Mouse (Mus musculus): ENCODE data around the gene Aloxe3. TPM values are rescaled to one million over a fixed set of nuclear protein-coding genes. Genes with fewer than 3 reads are reported as not detected.

The Aloxe3 gene
- polyA plus RNA-seq, 1 experiment from 2014 or later = 0.37 TPM

- Histone ChIP-seq H3K4me2 (no peak overlapping the region), H3K9ac (ENCODE audit: low read depth, low read length) (no peak overlapping the region), H3K36me3 (ENCODE audit: control insufficient read depth, insufficient read depth, low read length) (peaks cover 33% of the 10 kb centered on the region), H3K4me3 (ENCODE audit: low read depth, low read length) (no peak overlapping the region), H3K4me1 (ENCODE audit: control insufficient read depth, insufficient read depth, low read length) (peaks cover 11% of the 10 kb centered on the region), H3K9me3 (replicated peaks; ENCODE audit: control insufficient read depth, low read length) (no peaks in the 10 kb centered on the region), H3K27me3 (ENCODE audit: control insufficient read depth, insufficient read depth, low read length) (0 out of 2 replicates have a peak, but pooled peaks cover 2% of the 10 kb centered on the region), H3K27ac (ENCODE audit: low read depth, low read length) (no peak overlapping the region)
- ATAC-seq (replicated peaks; ENCODE audit: insufficient number of reproducible peaks, low FRiP score, low TSS enrichment) = no peak
- 88% methylated on average over 9 of the region's 9 CpGs for WGBS (ENCODE audit: insufficient replicate concordance)
Observed at GRCm38 (mm10) chr11:69108223-69108622, 17.5 kb upstream of the Aloxe3 start.

- no peak overlapping the region for H3K4me2 ChIP-seq
- ATAC-seq (replicated peaks; ENCODE audit: insufficient number of reproducible peaks, low FRiP score, low TSS enrichment) = no peak
Observed at GRCm38 (mm10) chr11:69109032-69109900, 16.4 kb upstream of the Aloxe3 start.

GRCm38 (mm10) chr11:69110319-69111046 is 15.2 kb upstream of the Aloxe3 start:
- Histone ChIP-seq H3K27ac (ENCODE audit: low read depth, low read length) (peak overlapping the region; percentile 74), H3K4me3 (ENCODE audit: low read depth, low read length) (peak overlapping the region; percentile 54), H3K9me3 (replicated peaks; ENCODE audit: control insufficient read depth, low read length) (no peaks in the 10 kb centered on the region), H3K4me2 (peak overlapping the region; percentile 72), H3K36me3 (ENCODE audit: control insufficient read depth, insufficient read depth, low read length) (peaks cover 18% of the 10 kb centered on the region), H3K27me3 (ENCODE audit: control insufficient read depth, insufficient read depth, low read length) (0 out of 2 replicates have a peak, but pooled peaks cover 2% of the 10 kb centered on the region), H3K9ac (ENCODE audit: low read depth, low read length) (peak overlapping the region; percentile 75), H3K4me1 (ENCODE audit: control insufficient read depth, insufficient read depth, low read length) (peaks cover 11% of the 10 kb centered on the region)
- peak; percentile 71 for ATAC-seq (replicated peaks; ENCODE audit: insufficient number of reproducible peaks, low FRiP score, low TSS enrichment)
- under 1% methylated on average over 30 of the region's 30 CpGs for WGBS (ENCODE audit: insufficient replicate concordance)

More at GRCm38 (mm10) chr11:69109032-69109900, 16.4 kb upstream of the Aloxe3 start:
- no peak overlapping the region for H3K9ac ChIP-seq (ENCODE audit: low read depth, low read length)
- no peak overlapping the region for H3K27ac ChIP-seq (ENCODE audit: low read depth, low read length)
- H3K4me3 ChIP-seq (ENCODE audit: low read depth, low read length) = no peak overlapping the region
- 78% methylated on average over 13 of the region's 13 CpGs for WGBS (ENCODE audit: insufficient replicate concordance)
- H3K36me3 ChIP-seq (ENCODE audit: control insufficient read depth, insufficient read depth, low read length) = peaks cover 23% of the 10 kb centered on the region
- H3K9me3 ChIP-seq (replicated peaks; ENCODE audit: control insufficient read depth, low read length) = no peaks in the 10 kb centered on the region
- 0 out of 2 replicates have a peak, but pooled peaks cover 2% of the 10 kb centered on the region for H3K27me3 ChIP-seq (ENCODE audit: control insufficient read depth, insufficient read depth, low read length)
- peaks cover 11% of the 10 kb centered on the region for H3K4me1 ChIP-seq (ENCODE audit: control insufficient read depth, insufficient read depth, low read length)

GRCm38 (mm10) chr11:69111051-69111810 is 14.5 kb upstream of the Aloxe3 start:
- Histone ChIP-seq H3K4me2 (peak overlapping the region; percentile 72), H3K27ac (ENCODE audit: low read depth, low read length) (peak overlapping the region; percentile 74), H3K9ac (ENCODE audit: low read depth, low read length) (peak overlapping the region; percentile 75), H3K4me3 (ENCODE audit: low read depth, low read length) (peak overlapping the region; percentile 54), H3K4me1 (ENCODE audit: control insufficient read depth, insufficient read depth, low read length) (peaks cover 11% of the 10 kb centered on the region), H3K9me3 (replicated peaks; ENCODE audit: control insufficient read depth, low read length) (no peaks in the 10 kb centered on the region), H3K27me3 (ENCODE audit: control insufficient read depth, insufficient read depth, low read length) (0 out of 2 replicates have a peak, but pooled peaks cover 2% of the 10 kb centered on the region), H3K36me3 (ENCODE audit: control insufficient read depth, insufficient read depth, low read length) (peaks cover 11% of the 10 kb centered on the region)
- ATAC-seq (replicated peaks; ENCODE audit: insufficient number of reproducible peaks, low FRiP score, low TSS enrichment) = no peak
- WGBS (ENCODE audit: insufficient replicate concordance) = 3% methylated on average over 21 of the region's 21 CpGs

- no peak for ATAC-seq (replicated peaks; ENCODE audit: insufficient number of reproducible peaks, low FRiP score, low TSS enrichment)
- Histone ChIP-seq H3K27ac (ENCODE audit: low read depth, low read length) (peak overlapping the region; percentile 74; the same call in 1 of the 2 replicates), H3K36me3 (ENCODE audit: control insufficient read depth, insufficient read depth, low read length) (peaks cover 9% of the 10 kb centered on the region), H3K9ac (ENCODE audit: low read depth, low read length) (peak overlapping the region; percentile 75; the same call in 1 of the 2 replicates), H3K27me3 (ENCODE audit: control insufficient read depth, insufficient read depth, low read length) (0 out of 2 replicates have a peak, but pooled peaks cover 2% of the 10 kb centered on the region), H3K4me1 (ENCODE audit: control insufficient read depth, insufficient read depth, low read length) (peaks cover 11% of the 10 kb centered on the region), H3K9me3 (replicated peaks; ENCODE audit: control insufficient read depth, low read length) (no peaks in the 10 kb centered on the region), H3K4me3 (ENCODE audit: low read depth, low read length) (peak overlapping the region; percentile 10; the same call in 1 of the 2 replicates), H3K4me2 (peak overlapping the region; percentile 72)
- WGBS (ENCODE audit: insufficient replicate concordance) = 49% methylated on average over 4 of the region's 4 CpGs
Observed at GRCm38 (mm10) chr11:69111865-69112264, 13.8 kb upstream of the Aloxe3 start.

- ATAC-seq (replicated peaks; ENCODE audit: insufficient number of reproducible peaks, low FRiP score, low TSS enrichment) = no peak
- Histone ChIP-seq H3K27me3 (ENCODE audit: control insufficient read depth, insufficient read depth, low read length) (0 out of 2 replicates have a peak, but pooled peaks cover 2% of the 10 kb centered on the region), H3K36me3 (ENCODE audit: control insufficient read depth, insufficient read depth, low read length) (no peaks in the 10 kb centered on the region; the same call in none of the 2 replicates), H3K4me3 (ENCODE audit: low read depth, low read length) (no peak overlapping the region), H3K9me3 (replicated peaks; ENCODE audit: control insufficient read depth, low read length) (no peaks in the 10 kb centered on the region), H3K4me2 (no peak overlapping the region), H3K27ac (ENCODE audit: low read depth, low read length) (no peak overlapping the region), H3K9ac (ENCODE audit: low read depth, low read length) (no peak overlapping the region), H3K4me1 (ENCODE audit: control insufficient read depth, insufficient read depth, low read length) (peaks cover 15% of the 10 kb centered on the region)
- WGBS (ENCODE audit: insufficient replicate concordance) = 65% methylated on average over 3 of the region's 3 CpGs
Observed at GRCm38 (mm10) chr11:69114018-69114417, 11.7 kb upstream of the Aloxe3 start.

GRCm38 (mm10) chr11:69114621-69115020 is 11.1 kb upstream of the Aloxe3 start:
- Histone ChIP-seq H3K9me3 (replicated peaks; ENCODE audit: control insufficient read depth, low read length) (no peaks in the 10 kb centered on the region), H3K9ac (ENCODE audit: low read depth, low read length) (no peak overlapping the region), H3K4me2 (no peak overlapping the region), H3K27me3 (ENCODE audit: control insufficient read depth, insufficient read depth, low read length) (0 out of 2 replicates have a peak, but pooled peaks cover 2% of the 10 kb centered on the region), H3K36me3 (ENCODE audit: control insufficient read depth, insufficient read depth, low read length) (no peaks in the 10 kb centered on the region), H3K4me3 (ENCODE audit: low read depth, low read length) (no peak overlapping the region), H3K27ac (ENCODE audit: low read depth, low read length) (no peak overlapping the region), H3K4me1 (ENCODE audit: control insufficient read depth, insufficient read depth, low read length) (peaks cover 20% of the 10 kb centered on the region)
- no peak for ATAC-seq (replicated peaks; ENCODE audit: insufficient number of reproducible peaks, low FRiP score, low TSS enrichment)
- WGBS (ENCODE audit: insufficient replicate concordance) = 68% methylated on average over 3 of the region's 3 CpGs

- H3K36me3 ChIP-seq (ENCODE audit: control insufficient read depth, insufficient read depth, low read length) = no peaks in the 10 kb centered on the region
- H3K4me1 ChIP-seq (ENCODE audit: control insufficient read depth, insufficient read depth, low read length) = peaks cover 27% of the 10 kb centered on the region
- 51% methylated on average over 5 of the region's 5 CpGs for WGBS (ENCODE audit: insufficient replicate concordance)
- no peak overlapping the region for H3K27ac ChIP-seq (ENCODE audit: low read depth, low read length)
- no peak for ATAC-seq (replicated peaks; ENCODE audit: insufficient number of reproducible peaks, low FRiP score, low TSS enrichment)
- peak overlapping the region; percentile 0; the same call in 1 of the 2 replicates for H3K4me3 ChIP-seq (ENCODE audit: low read depth, low read length)
- H3K9me3 ChIP-seq (replicated peaks; ENCODE audit: control insufficient read depth, low read length) = no peaks in the 10 kb centered on the region
- H3K9ac ChIP-seq (ENCODE audit: low read depth, low read length) = no peak overlapping the region
- 0 out of 2 replicates have a peak, but pooled peaks cover 2% of the 10 kb centered on the region for H3K27me3 ChIP-seq (ENCODE audit: control insufficient read depth, insufficient read depth, low read length)
- peak overlapping the region; percentile 94 for H3K4me2 ChIP-seq
Observed at GRCm38 (mm10) chr11:69116843-69117242, 8.9 kb upstream of the Aloxe3 start.

All from heart, embryonic 11.5 days (tissue).